Mouse (Mus musculus): Measurements from ENCODE around the gene Pxn.

Pxn gene
- long read RNA-seq, experiment 1, partial matches to known transcripts = 6 of 8 reads
- long read RNA-seq, experiment 1, other reads (novel, unspliced or antisense) = 1 of 8 reads
- long read RNA-seq, experiment 2, transcript Pxn-201 (11 exons, 3,706 nt) = major isoform, 5 of 15 reads
- long read RNA-seq, experiment 2, partial matches to known transcripts = 4 of 15 reads
- long read RNA-seq, experiment 2, other reads (novel, unspliced or antisense) = 5 of 15 reads

DNA sequence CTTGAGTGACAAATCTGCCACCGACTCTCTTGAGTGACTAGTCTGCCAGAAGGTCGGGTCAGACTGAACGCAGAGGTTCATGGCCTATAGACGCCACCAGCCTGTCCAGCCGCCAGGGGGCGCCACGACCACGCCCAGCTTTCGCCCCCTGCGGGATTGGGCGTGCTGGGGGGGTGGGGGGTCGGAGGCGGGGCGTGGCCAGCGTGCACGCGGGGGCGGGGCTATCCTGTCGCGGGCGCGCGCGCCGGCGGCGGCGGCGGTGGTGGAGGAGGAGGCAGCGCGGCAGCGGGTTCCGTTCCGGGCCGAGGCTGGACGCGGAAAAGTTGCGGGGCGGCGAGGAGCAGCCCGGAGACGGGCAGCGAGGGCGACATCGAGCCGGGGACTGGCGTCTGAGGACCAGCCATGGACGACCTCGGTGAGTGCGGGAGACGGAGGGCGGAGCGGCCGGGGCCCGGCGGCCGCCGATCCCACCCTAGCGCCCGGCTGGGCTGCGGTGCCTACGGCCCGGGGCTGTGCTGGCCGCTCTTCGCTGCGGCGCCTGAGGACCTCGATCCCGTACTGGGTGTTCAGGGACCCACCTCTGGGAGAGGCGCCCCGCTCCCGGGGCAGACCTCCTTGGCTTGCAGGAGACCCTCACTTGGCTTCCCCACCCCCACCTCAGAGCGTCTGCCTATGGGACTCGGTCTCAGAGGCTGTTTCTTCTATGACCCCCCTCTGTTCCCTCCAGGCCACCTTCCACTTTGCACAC, at the start of gene Pxn:
TSS of gene Pxn (plus strand) at position 223 of the 748 bp plus-strand sequence.
- intact Hi-C loops (cut with DNase I) = loop anchor here (1.0 kb wide), 1 partner anchor 32 kb away; no protein-coding TSS in a partner anchor

DNA sequence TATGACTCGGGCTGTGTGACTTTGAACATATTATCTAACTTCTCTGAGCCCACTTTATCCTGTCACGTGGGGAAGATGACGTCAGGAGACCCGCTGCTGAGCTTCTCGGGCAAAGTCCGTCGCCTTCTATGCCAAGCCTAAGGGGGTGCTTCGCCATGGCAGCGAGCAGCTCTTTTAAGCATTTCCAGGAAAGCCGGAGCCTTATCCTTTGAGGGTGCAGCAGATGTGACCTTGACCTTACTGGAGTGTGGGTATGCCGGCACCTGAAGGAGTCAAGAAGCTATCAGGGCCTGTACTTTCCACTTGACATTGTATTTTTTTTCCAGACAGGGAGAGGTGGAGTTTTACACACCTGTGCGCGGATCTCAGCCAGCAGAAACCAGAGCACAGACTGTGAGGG, 47.6 kb upstream of the Pxn start:
- intact Hi-C loops (cut with DNase I) = no loop called here

DNA sequence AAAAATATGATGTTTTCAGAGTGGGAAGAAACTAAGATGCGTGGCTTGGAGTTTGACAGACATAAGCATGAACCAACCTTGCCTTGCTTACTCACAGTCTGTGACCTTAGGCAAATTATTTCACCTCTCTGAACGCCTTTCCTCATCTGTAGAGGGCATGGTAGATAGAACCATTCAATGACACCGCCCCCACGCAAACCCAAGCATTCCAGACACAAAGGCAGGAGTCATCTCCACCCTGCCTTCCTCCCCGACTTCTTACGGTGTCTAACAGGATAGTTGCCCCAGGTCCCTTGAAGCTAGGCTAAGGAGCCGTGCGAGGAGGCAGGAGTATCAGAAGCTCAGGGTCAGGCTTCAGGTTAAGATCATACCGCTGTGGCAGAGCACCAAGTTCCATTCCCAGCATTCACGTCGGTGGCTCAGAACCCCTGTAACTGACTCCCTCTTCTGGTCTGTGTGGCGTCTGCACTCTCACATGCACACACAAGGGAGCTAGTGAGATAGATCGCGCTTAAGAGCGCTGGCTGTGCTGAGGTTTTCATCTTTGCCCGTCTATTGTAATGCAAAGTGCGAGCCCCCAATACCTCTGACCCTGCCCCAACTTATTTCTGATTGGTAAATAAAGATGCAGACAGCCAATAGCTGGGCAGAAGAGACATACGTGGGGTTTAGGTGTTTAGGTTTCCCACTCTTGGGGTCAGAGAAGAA, 41.9 kb upstream of the Pxn start:
- intact Hi-C loops (cut with DNase I) = no loop called here

DNA sequence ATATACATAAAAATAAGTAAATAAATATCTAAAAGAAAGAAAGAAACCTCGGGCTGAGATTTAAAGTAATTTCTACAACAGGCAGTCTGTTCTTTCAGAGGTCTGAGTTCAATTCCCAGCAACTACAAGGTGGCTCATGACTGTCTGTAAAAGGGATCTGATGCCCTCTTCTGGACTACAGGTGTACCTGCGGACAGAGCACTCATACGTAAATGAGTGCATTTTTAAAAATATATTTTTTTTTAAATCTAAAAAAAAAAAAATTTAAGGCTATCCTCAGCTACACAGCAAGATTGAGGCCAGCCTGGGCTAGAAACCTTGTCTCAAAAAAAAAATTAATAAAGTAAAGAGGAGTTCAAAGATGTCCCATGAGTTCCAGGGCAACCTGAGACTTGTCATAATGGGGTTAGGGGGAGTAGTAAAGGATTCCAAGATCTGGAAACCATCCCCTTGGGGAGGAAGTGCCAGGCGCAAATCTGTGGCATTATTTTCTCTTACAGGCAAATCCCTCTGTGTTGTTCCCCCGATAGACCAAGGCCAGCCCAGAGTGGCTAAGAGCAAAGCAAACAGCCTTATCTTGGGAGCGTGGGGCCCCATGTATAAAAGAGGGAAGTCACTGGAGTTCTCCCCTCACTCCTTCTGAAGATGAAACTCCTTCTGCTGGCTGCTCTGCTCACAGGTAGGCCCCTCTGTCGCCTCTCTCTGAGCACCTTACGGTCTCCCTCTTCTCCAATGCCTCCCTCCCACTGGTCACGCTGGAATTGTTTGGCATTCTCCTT, 40.6 kb upstream of the Pxn start, which contains the start of gene Pla2g1b:
TSS of gene Pla2g1b (plus strand) at position 621 of the 779 bp plus-strand sequence.
- intact Hi-C loops (cut with DNase I) = no loop called here

DNA sequence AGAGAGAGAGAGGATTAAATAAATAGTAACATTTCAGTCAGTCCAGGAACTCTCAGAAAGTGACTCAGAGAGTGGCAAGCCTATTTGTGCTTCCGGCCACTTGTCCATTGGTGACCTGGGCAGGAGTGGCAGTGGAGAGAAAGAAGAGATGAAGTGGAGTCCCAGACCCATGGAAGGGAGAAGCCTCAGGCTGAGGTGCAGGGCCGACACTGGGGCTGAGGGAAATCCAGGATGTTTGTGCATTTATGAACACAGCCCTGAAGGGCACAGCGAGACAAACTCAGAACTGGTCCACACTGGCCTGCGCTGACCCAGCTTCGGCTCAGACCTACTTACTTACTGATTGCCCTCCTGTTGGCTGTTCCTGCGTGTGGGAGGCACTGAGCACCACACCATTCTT, 36.7 kb upstream of the Pxn start:
- intact Hi-C loops (cut with DNase I) = no loop called here

DNA sequence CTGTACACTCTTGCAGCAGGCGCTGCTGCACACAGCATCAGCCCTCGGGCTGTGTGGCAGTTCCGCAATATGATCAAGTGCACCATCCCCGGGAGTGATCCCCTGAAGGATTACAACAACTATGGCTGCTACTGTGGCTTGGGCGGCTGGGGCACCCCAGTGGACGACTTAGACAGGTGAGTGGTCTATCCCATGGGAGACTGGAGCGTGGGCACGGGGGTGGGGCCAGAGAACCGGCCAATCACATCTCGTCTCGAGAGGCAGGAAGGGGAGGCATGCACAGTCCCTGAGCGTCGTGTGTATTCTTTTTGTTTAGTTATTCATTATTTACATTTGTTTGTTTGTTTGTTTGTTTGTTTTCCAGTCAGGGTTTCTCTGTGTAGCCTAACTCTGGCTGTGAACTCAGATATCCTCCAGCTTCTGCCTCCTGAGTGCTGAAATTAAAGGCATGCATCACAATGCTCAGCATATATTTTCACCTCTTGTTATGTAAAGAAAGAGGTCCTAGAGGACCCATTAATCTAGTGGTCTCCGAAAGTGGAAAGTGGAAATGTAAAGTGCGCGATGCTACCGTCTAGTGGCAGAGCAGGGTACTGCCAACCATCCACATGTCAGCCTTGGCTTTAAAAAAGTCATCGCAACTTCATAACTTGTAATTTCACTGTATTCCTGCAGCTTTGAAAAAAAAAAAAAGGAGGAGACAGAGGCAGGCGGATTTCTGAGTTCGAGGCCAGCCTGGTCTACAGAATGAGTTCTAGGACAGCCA, 35.5 kb upstream of the Pxn start:
- intact Hi-C loops (cut with DNase I) = no loop called here

DNA sequence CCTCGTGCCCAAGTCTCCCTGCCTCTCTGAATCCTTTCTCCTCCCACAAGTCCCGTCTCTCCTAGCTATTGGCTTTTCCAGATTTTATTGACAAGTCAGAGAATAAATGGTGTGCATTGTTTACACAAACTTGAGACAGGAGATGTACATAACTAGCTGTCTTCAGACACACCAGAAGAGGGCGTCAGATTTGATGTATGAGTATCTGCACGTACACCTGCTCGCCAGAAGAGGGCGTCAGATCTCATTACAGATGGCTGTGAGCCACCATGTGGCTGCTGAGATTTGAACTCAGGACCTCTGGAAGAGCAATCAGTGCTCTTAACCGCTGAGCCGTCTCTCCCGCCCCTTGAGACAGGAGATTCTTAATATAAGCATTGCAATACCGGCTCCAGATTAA, 33.3 kb upstream of the Pxn start:
- intact Hi-C loops (cut with DNase I) = no loop called here

DNA sequence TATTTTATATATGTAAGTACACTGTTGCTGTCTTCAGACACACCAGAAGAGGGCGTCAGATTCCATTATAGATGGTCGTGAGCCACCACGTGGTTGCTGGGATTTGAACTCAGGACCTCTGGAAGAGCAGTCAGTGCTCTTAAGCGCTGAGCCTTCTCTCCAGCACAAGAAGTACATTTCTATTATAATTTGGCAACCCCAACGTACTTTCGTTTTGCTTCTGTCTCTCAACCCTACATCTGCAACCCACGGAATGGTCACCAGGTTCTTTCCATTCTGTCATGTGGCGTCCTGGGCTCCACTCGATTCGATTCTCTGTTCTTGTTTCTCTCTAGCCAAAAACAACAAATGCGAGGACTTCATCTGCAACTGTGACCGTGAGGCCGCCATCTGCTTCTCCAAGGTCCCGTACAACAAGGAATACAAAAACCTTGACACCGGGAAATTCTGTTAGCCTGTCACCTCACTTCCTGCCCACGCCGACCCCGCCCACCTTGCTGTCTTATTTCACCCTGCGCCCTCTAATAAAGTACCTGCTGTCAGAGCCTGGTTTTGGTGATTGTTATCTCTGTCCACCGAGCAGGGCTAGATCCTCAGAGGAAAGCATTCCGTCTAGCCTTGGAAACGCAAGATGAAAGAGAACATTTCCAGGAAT, 32.2 kb upstream of the Pxn start:
- intact Hi-C loops (cut with DNase I) = no loop called here

DNA sequence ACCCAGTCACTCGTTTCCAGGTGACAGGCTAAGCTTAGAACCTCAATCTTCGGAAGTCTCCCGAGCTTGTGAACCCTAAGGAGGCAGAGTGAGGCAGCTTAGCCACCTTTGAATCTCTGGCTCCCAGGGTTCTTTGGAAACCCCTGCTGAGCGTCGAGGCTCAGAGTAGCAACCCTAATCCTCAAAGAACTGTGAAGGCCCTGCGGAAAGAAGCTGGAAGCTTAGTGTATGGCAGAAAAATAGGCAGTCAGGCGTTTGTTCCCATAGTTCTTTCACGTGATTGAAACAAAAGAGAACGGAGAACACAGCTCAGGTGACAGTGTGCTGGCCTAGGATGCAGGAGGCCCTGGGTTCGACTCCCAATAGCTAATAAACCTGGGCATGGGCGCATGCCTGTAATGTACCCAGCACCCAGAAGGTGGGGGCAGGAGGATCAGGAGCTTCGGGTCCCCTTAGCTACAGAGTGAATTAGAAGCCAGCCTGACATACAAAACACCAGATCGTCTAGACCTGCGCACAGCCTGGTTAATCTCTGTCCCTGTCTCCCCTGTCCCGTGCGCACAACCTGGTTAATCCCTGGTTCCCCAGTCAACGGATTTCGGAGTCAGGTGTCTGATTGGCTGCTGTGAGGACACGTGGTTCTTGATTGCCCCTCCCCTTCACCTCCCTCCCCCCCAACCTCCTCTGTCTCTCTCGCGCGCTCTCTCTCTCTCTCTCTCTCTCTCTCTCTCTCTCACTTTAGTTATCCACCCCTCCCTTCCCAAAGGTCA, 31.0 kb upstream of the Pxn start:
- intact Hi-C loops (cut with DNase I) = no loop called here

DNA sequence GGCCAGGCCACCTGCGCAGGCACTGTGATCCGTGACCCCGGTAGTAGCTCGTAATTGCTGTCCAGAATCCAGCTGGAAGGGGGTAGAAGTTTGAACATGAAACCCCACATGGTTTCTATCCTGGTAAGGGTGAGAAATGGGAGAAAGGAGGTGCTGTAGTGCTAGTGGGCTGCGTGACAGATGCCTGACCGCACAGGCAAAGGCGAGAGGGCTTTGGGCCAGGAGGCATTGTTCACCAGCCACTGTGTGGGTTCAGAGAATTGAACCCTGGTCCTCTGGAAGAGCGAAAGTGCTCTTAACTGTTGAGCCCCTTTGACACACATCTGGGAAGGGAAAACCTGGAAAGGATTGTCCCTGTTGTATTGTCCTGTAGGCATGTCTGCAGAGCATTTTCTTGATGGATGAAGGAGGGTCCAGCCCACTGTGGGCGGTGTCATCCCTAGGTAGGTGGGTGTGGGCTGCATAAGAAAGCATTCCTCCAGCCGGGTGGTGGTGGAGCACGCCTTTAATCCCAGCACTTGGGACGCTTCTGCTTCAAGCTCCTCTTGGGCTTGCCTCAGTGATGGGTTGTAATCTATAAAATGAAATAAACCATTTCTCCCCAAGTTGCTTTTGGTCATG, 30.3 kb upstream of the Pxn start:
- intact Hi-C loops (cut with DNase I) = no loop called here

DNA sequence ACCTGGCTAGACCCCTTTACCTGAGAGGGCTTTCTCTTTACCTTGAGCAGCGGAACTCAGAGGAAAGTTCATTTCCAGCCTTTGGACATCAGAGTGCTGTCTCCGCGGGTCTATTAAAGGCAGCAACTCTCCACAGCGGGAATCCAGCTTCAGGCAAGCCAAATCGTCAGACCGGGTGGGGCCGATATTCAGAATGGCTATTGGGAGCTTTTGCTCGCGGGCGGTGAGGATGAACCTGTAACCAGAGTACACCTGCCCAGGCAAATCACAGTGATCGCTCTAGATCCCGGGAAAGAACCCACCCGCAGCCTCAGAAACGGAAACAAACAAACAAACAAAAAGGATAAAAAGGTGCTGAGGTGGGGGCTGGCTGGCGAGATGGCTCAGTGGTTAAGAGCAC, 26.9 kb upstream of the Pxn start:
- intact Hi-C loops (cut with DNase I) = no loop called here

DNA sequence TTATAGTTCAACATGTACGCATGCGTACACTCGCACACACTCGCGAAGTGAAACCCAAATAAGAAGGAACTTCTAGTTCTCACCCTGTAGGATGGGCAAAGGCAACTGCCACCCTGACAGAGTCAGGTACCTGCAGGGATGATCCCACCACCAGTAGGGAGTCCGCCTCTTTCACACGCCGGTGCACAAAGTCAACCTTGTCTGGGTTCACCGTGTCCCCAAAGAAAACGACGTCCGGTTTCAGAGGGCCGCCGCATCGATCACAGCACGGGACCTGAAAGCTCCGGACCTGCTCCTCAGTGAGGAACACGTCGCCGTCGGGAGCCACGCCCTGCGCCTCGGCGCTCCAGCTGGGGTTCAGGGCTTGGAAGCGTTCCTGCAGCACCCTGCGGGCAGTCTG, 26.4 kb upstream of the Pxn start:
- intact Hi-C loops (cut with DNase I) = no loop called here

DNA sequence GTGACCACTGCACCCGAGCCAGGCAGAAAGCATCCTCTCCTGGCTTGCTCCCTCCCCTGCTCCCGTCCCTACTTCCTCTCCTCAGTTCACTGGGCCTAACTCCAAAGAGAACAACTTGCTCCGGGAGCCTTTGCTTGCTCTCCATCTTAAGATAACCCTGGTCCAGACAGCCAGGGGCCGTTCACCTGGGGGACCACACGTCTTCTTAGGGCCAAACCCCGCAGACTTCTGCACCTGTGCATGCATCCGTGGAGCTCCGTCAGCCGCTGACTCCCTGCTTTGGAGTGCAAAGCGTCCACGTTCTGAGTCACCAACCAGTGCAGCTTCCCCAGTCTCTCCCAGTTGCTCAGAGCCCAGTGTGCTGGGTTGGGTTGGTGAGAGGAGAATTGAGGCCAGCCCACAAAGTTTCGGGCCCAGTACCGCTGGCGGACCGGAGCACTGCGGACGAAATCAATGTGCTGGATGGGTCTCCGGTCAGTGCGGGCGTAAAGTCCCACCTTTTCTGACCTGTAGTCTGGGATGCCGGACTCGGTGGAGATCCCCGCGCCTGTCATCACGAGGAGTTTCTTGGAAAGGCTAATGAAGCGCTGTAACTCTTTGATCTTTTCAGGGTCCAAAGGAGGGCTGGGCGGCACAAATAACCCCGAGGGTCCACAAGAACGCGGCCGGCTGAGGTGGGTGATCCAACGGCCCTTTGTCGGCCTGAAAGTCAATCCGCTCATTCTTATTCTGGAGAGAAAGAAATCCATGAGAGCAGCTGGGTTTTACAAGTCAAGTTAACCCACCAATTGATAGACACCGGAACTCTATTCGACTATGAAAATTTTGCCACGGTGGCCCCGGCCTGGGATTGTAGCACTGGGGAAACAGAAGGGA, 23.8 kb upstream of the Pxn start:
- intact Hi-C loops (cut with DNase I) = no loop called here

DNA sequence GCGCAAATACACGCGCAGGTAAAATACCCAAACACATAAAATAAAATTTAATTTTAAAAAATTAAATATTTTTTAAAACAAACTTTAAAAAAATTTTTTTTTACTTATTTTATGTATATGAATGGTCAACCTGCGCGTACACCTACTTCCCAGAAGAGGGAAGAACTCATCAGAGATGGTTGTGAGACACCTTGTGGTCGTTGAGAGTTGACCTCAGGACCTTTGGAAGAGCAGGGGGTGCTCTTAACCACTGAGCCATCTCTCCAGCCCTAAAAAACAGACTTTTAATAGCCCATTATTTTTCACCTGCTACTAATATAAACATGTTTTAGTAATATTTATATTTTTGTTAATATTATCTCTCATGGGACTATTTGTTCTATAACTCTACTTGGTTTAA, 23.1 kb upstream of the Pxn start:
- intact Hi-C loops (cut with DNase I) = no loop called here

DNA sequence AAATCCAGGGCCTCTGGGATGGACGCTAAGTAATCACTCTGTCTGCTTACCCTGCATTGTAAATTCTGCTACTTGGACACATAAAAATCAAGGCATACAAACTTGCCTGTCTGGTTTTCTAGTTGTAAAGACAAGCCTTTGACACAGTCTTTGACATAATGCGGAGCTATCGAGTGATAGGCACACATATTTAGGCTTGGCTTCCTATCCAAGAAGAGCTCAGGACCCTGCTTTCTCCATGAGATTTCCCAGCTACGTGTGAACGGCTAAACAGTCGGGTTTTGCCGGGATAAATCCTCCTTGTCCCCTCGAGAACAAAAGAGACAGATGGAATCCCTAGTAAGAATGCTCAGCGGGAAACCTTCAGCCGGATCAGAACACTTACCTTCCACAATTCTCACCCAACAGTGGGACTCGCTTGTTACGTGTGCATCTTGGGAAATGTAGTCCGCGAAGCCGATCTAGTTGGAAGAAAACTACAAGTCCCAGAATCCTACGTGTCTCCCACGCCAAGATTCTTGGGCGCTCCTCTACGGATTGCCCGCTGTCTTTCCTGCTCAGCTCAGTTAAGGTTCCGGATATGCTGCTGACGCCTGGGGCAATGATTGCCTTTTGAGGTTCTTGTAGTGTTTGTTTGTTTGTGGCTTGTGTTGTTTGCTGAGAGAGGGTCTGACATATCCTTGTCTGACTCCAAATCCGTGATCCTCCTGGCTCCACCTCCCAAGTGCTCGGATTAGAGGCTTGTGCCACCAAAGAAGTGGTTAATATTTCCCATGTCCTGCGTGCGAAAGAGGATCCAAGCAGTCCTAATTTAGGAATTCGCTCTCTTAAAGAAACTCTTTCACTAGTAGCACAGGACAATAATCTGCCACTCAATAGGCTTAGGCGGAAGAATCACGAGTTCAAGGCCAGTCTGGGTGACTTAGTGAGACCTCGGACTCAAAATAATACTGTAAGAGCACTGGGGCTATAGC, 22.2 kb upstream of the Pxn start, which contains the start of gene Sirt4:
TSS of gene Sirt4 (minus strand) at position 779 of the 974 bp plus-strand sequence.
- intact Hi-C loops (cut with DNase I) = no loop called here

DNA sequence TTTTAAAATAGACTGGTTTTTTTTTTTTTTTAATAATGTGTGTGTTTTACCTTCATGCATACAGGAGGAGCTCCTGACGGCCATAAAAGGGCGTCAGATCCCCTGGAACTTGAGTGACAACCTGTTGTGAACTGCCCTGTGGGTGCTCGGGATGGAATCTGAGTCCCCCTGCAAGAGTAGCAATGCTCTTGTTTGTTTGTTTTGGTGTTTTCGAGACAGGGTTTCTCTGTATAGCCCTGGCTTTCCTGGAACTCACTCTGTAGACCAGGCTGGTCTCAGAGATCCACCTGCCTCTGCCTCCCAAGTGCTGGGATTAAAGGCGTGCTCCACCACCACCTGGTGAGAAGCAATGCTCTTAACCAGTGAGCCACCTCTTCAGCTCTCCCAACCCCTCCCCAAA, 21.5 kb upstream of the Pxn start:
- intact Hi-C loops (cut with DNase I) = no loop called here
